Mouse (Mus musculus): ENCODE measurements at regions not wholly inside any gene's neighbourhood (a gene's known extent, or its start where the extent isn't known, plus 50 kb on each side); places are given as distances from the start of the nearest gene placed in this dataset.

DNA sequence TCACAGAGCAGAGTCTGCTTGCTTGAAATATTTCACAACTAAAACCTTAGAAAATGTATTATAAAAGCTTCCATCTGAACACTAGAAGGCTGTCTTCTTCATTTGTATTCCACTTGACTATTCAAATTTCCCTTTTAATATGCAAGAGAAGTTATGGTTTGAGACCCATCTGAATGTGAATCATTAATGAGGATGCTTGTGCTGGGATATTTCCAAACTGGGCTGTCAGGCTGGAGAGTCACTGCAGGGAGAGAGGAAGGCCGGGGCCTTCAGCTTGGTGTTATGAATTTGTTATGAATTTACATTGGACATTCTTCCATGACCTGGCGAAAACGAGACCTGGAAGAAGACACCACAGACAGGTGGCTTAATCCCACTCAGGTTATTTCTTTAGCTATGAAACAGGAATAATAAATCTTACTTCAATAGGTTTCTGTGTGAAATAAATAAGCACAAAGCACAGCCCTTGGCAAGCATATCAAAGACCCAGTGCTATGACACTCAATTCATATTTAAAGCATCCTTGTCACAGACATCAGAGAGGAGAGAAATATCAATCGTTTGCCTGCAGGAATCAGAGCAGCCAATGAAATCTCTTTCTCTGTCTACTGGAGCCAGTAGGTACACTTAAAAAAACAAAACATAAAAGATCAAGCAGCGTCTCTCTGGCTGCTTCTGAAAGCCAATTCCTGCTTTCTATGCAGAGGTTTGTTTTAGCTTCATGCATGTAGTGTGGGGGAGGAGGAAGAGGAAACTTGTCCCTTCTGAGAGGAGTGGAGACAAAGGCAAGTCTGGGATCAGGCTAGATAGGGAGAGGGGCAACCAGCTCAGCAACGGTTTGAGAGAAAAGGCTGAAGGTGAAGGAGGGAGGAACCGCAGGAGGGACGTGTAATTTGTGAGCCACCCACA is 114.2 kb downstream of the Otor start:
- ATAC-seq (peak; percentile 69), DNase-seq (ENCODE audit: low spot score) (peak; percentile 17)
- no peaks in the 10 kb centered on the region for H3K4me1 ChIP-seq (ENCODE audit: insufficient read depth, low read length)
- H3K27me3 ChIP-seq (ENCODE audit: insufficient read depth, low read length), result no peaks in the 10 kb centered on the region
- no peak for TF ChIP-seq CTCF (IDR thresholded peaks at IDR 0.05; ENCODE audit: low read depth)
- H3K4me3 ChIP-seq (ENCODE audit: low read length), result no peak overlapping the region
- H3K9ac ChIP-seq (replicated peaks; ENCODE audit: low read length), result no peak overlapping the region
- no peaks in the 10 kb centered on the region for H3K36me3 ChIP-seq (ENCODE audit: insufficient read depth, low read length)
- no peak overlapping the region for H3K4me2 ChIP-seq (ENCODE audit: low read depth, low read length)
- peak overlapping the region; percentile 28; the same call in 1 of the 2 replicates for H3K27ac ChIP-seq
- H3K9me3 ChIP-seq (ENCODE audit: low read length), result no peaks in the 10 kb centered on the region
- 32% methylated on average over 8 of the region's 8 CpGs for WGBS

DNA sequence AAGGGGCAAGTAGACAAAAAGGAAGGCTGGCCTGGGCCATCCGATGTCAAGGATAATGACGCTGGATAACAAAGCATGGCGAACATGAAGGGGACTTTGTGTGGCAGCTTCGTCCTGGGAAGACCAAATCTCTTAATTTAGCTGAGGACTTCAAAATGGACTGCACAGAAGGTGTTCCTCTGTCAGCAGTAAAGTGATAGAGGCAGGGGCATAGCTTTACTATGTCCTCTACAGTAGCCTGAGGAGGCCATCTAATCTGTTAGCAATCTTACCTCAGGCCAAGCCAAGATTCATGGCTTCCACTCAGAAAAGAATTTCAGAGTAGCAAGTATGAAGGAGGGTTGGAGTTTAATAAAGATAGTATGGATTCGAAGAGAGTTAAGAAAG is 114.9 kb downstream of the Otor start:
- 40% methylated on average over 5 of the region's 5 CpGs for WGBS
- Histone ChIP-seq H3K36me3 (ENCODE audit: insufficient read depth, low read length) (no peaks in the 10 kb centered on the region), H3K27me3 (ENCODE audit: insufficient read depth, low read length) (no peaks in the 10 kb centered on the region), H3K4me2 (ENCODE audit: low read depth, low read length) (no peak overlapping the region), H3K4me1 (ENCODE audit: insufficient read depth, low read length) (no peaks in the 10 kb centered on the region), H3K4me3 (ENCODE audit: low read length) (no peak overlapping the region), H3K9me3 (ENCODE audit: low read length) (no peaks in the 10 kb centered on the region), H3K9ac (replicated peaks; ENCODE audit: low read length) (no peak overlapping the region), H3K27ac (peak overlapping the region; percentile 28; the same call in 1 of the 2 replicates)
- DNase-seq (ENCODE audit: low spot score), result no peak
- no peak for TF ChIP-seq CTCF (IDR thresholded peaks at IDR 0.05; ENCODE audit: low read depth)
- no peak for ATAC-seq

DNA sequence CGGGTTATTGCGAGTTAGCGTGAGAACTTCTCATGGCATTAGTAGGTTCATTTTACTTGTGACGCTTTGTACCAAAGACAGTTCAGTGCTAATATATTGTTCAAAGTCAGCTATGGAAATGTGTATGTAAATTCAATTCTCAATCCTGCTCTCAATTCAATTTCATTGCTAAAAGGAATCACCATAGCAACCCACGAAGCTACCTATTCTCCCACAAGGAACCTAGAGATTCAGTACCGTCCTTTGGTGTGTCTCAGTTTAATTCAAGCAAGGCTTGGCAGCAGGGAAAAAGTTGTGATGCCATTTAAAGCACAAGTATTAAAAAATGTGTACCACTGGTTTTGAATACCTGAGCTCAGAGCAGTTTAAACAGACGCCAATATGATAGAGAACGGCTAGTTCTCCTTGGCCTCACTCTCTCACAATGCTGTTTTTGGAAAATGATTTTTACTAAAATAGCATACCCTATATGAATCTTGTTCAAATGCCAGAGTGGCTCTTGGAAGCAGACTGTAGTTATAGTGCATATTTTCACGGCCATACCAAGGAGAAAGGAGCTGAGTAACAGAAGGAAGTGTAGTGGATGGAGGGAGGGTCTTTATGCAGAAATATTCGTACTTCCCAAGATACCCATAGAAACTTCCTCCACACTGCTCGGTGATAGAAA is 121.4 kb downstream of the Otor start:
- peak; percentile 27 for DNase-seq (ENCODE audit: low spot score)
- Histone ChIP-seq H3K9ac (replicated peaks; ENCODE audit: low read length) (no peak overlapping the region), H3K4me3 (ENCODE audit: low read length) (no peak overlapping the region), H3K36me3 (ENCODE audit: insufficient read depth, low read length) (no peaks in the 10 kb centered on the region), H3K27me3 (ENCODE audit: insufficient read depth, low read length) (no peaks in the 10 kb centered on the region), H3K9me3 (ENCODE audit: low read length) (no peaks in the 10 kb centered on the region), H3K27ac (no peak overlapping the region), H3K4me1 (ENCODE audit: insufficient read depth, low read length) (no peaks in the 10 kb centered on the region), H3K4me2 (ENCODE audit: low read depth, low read length) (no peak overlapping the region)
- ATAC-seq, result no peak
- 75% methylated on average over 11 of the region's 11 CpGs for WGBS
- TF ChIP-seq CTCF (IDR thresholded peaks at IDR 0.05; ENCODE audit: low read depth), result no peak

DNA sequence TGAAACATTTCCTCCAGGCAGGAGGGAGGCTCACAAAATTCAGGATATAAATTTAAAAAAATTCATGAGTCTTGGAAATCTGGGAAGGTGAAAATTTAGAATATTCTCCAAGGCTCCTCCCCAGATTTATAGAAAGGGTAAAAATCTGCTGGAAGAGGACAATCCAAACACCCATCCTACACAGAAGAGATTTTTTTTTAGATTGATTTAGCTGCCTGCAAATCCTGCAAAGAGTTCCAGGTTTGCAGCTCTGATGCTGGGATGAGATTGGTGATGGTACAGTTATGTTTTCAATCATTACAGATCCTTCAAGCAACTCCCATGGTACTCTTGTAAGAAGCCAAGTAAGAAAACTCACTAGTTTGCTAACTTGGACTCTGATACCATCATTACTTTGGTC is 127.8 kb downstream of the Otor start:
- H3K4me1 ChIP-seq (ENCODE audit: insufficient read depth, low read length), result no peaks in the 10 kb centered on the region
- H3K9ac ChIP-seq (replicated peaks; ENCODE audit: low read length), result no peak overlapping the region
- no peak overlapping the region for H3K4me2 ChIP-seq (ENCODE audit: low read depth, low read length)
- H3K4me3 ChIP-seq (ENCODE audit: low read length), result no peak overlapping the region
- DNase-seq (ENCODE audit: low spot score), result no peak
- no peaks in the 10 kb centered on the region for H3K27me3 ChIP-seq (ENCODE audit: insufficient read depth, low read length)
- no peaks in the 10 kb centered on the region for H3K36me3 ChIP-seq (ENCODE audit: insufficient read depth, low read length)
- ATAC-seq, result no peak
- no peak overlapping the region for H3K27ac ChIP-seq
- no peaks in the 10 kb centered on the region for H3K9me3 ChIP-seq (ENCODE audit: low read length)
- no peak for TF ChIP-seq CTCF (IDR thresholded peaks at IDR 0.05; ENCODE audit: low read depth)

DNA sequence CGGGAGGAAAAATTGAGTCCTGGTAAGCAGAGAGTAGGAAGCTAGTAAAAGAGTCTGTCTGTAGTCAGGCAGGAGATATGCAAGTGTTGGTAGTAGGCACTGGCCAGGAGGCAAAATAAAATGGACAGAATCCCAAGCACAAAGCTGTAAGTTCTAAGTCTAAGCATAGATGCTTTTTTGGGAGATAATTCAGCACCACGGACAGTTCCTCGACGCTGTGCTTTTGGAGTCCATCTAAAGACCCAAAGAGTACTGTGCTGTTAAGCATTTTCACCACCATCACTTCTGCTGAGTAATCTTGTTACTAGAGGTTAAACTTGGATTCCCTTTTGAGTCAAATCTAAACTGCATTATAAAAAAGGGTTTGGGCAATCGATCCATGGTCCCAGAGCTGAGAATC is 128.9 kb downstream of the Otor start:
- H3K4me2 ChIP-seq (ENCODE audit: low read depth, low read length), result no peak overlapping the region
- H3K4me3 ChIP-seq (ENCODE audit: low read length), result no peak overlapping the region
- TF ChIP-seq CTCF (IDR thresholded peaks at IDR 0.05; ENCODE audit: low read depth), result no peak
- H3K27ac ChIP-seq, result no peak overlapping the region
- H3K27me3 ChIP-seq (ENCODE audit: insufficient read depth, low read length), result no peaks in the 10 kb centered on the region
- 46% methylated on average over 5 of the region's 5 CpGs for WGBS
- H3K4me1 ChIP-seq (ENCODE audit: insufficient read depth, low read length), result no peaks in the 10 kb centered on the region
- no peaks in the 10 kb centered on the region for H3K9me3 ChIP-seq (ENCODE audit: low read length)
- no peak overlapping the region for H3K9ac ChIP-seq (replicated peaks; ENCODE audit: low read length)
- DNase-seq (ENCODE audit: low spot score) (peak; percentile 49), ATAC-seq (no peak)
- H3K36me3 ChIP-seq (ENCODE audit: insufficient read depth, low read length), result no peaks in the 10 kb centered on the region

DNA sequence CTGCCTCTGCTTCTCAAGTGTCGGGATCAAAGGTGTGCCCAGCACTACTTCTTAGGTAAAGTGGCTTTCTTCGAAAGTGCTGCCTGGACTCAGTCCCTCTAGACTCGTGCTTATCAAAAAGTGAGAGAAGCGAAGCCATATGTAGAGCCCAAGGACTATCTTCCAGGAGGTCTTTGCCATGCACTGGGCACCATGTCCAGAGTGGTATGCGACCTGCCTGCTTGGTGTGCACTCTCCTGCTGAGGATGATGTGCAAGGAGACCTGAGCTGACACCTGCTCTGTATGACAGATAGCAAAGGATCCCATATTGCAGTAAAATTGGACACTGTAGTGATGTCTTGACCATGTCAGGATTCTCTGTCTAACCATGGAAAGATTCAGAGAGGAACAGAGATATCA is 139.0 kb downstream of the Otor start:
- ATAC-seq (0 out of 2 replicates have a peak, but pooled peaks have one; percentile 7), DNase-seq (ENCODE audit: low spot score) (no peak)
- no peak overlapping the region for H3K9ac ChIP-seq (replicated peaks; ENCODE audit: low read length)
- no peaks in the 10 kb centered on the region for H3K4me1 ChIP-seq (ENCODE audit: insufficient read depth, low read length)
- H3K27me3 ChIP-seq (ENCODE audit: insufficient read depth, low read length), result no peaks in the 10 kb centered on the region
- no peak overlapping the region for H3K4me2 ChIP-seq (ENCODE audit: low read depth, low read length)
- WGBS, result 86% methylated on average over 5 of the region's 5 CpGs
- H3K36me3 ChIP-seq (ENCODE audit: insufficient read depth, low read length), result no peaks in the 10 kb centered on the region
- no peak overlapping the region for H3K27ac ChIP-seq
- H3K9me3 ChIP-seq (ENCODE audit: low read length), result no peaks in the 10 kb centered on the region
- no peak for TF ChIP-seq CTCF (IDR thresholded peaks at IDR 0.05; ENCODE audit: low read depth)
- H3K4me3 ChIP-seq (ENCODE audit: low read length), result no peak overlapping the region
